Mouse (Mus musculus) lung, postnatal 14 days (tissue): Measurements from ENCODE around the gene Vmn1r194.
"Not testable (repeated sequence)": the region's sequence is repeated elsewhere in the genome, so short reads cannot be mapped to it uniquely, and the experiment has no call there.

Experiments
- DNase-seq: peaks from one replicate; pipeline ENCODE4 v3.0.0; 2021

The Vmn1r194 gene

DNA sequence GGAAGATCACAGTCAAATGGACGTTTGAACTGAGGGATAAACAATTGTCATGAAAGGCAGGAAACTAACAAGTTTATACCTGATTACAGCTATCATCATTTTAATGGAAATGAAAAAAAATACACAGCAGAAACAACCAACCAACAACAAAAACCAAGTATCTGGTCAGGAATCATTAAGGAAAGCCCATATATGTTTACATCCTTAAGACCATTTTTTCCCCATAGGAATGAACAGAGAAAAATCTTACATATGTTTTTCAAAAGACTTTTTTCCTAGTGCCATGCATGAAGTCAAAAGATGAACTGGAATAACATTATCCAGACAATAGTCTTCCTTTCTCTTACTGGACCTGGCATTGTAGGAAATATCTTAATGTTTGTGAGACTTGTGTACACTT lies at the start of gene Vmn1r194:
TSS of gene Vmn1r194 (plus strand) at position 301 of the 400 bp plus-strand sequence.
- DNase-seq: no peak

GRCm38 (mm10) chr13:22223060-22223459 lies 21.0 kb upstream of the Vmn1r194 start, which contains the start of gene Vmn1r193:
TSS of gene Vmn1r193 (minus strand) at chr13:22223160.
- not testable (repeated sequence) for DNase-seq

DNA sequence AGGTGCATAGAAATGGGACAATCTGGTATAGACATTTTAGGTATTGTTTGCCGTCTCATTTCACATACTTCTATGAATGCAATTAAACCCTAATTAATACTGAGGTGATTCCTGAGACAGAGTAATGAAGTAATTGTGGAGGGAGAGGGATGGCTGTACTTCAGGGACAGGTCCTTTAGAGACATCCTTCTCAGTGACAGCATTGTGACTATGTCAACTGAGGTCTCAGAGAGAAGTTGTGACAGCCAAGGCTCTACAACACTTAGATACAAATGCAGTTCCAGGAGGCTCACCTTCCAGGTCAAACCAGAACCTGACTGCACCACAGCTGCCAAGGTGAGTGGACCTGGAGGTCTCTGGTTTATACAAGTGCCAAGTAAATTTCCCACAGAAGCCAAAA lies 26.2 kb downstream of the Vmn1r194 start, which contains the start of gene Vmn1r195:
TSS of gene Vmn1r195 (plus strand) at position 301 of the 400 bp plus-strand sequence.
- not testable (repeated sequence) for DNase-seq

GRCm38 (mm10) chr13:22271721-22272120 lies 27.7 kb downstream of the Vmn1r194 start:
- DNase-seq: no peak

GRCm38 (mm10) chr13:22284578-22284977 lies 40.6 kb downstream of the Vmn1r194 start:
- no peak for DNase-seq

GRCm38 (mm10) chr13:22289620-22290019 lies 45.6 kb downstream of the Vmn1r194 start, which contains the start of gene Vmn1r196:
TSS of gene Vmn1r196 (plus strand) at chr13:22289920.
- DNase-seq: no peak
